Mouse (Mus musculus): ENCODE results near the gene 1700025B11Rik. TPM values are rescaled to one million over a fixed set of nuclear protein-coding genes. Genes with fewer than 3 reads are reported as not detected.

Gene 1700025B11Rik
- polyA plus RNA-seq (2015; fragmentation: Nextera tagmentation; extraction: Ambion mirVana): not detected in 2 replicates

GRCm38 (mm10) chr15:77561792-77562191 is at the start of gene 1700025B11Rik:
Gene 1700025B11Rik (minus strand): TSS chr15:77561892.

DNA sequence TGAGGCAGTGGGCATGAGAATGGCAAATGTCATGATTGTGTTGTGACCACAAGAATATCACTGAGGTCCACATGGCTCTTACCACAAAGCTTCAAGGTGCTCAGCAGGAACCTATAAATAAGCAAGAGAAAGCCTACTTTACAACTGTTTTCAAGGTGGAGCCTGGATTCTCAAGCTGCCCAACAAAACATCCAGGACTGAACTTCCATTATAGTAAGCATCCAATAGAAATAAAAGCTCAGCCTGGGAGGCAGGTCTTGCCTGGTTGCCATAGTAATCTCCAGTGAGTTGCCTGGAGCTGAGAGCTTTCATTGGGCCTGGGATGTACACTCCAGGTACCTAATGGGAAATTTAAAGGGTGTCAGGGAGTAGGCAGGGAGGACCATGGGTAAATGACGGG is 37.3 kb upstream of the 1700025B11Rik start, which contains the start of gene Gm36245:
Gene Gm36245, plus strand, starts transcription at position 301 of the 400 bp plus-strand sequence.

GRCm38 (mm10) chr15:77595961-77596360 is 34.3 kb upstream of the 1700025B11Rik start, which contains the start of gene Apol10b:
Gene Apol10b (minus strand): TSS chr15:77596125.

GRCm38 (mm10) chr15:77533216-77533615 is 28.5 kb downstream of the 1700025B11Rik start, which contains the start of gene Apol7c:
Gene Apol7c (minus strand): TSS chr15:77533316.

Other genes starting within 250 kb of the 1700025B11Rik start
- 0.06 and 0.16 TPM in 2 replicates for gene Apol7a, start 162.8 kb downstream of the 1700025B11Rik start, polyA plus RNA-seq (2015; fragmentation: Nextera tagmentation; extraction: Ambion mirVana)
- gene Apol9a, start 150.8 kb downstream of the 1700025B11Rik start, polyA plus RNA-seq (2015; fragmentation: Nextera tagmentation; extraction: Ambion mirVana): 0.11 and 0.39 TPM in 2 replicates
- gene Apol7b, start 114.4 kb downstream of the 1700025B11Rik start, polyA plus RNA-seq (2015; fragmentation: Nextera tagmentation; extraction: Ambion mirVana): not detected in 2 replicates
- gene Apol10a, start 84.8 kb downstream of the 1700025B11Rik start, polyA plus RNA-seq (2015; fragmentation: Nextera tagmentation; extraction: Ambion mirVana): 0.16 and 0.17 TPM in 2 replicates
- gene Apol11a, start 53.6 kb downstream of the 1700025B11Rik start, polyA plus RNA-seq (2015; fragmentation: Nextera tagmentation; extraction: Ambion mirVana): 0.06 and 0.16 TPM in 2 replicates
- gene Apol7c, start 28.6 kb downstream of the 1700025B11Rik start, polyA plus RNA-seq (2015; fragmentation: Nextera tagmentation; extraction: Ambion mirVana): 0.07 and 0.53 TPM in 2 replicates
- 0.17 and 0.28 TPM in 2 replicates for gene Apol10b, start 34.2 kb upstream of the 1700025B11Rik start, polyA plus RNA-seq (2015; fragmentation: Nextera tagmentation; extraction: Ambion mirVana)
- gene Gm36245, start 37.4 kb upstream of the 1700025B11Rik start, polyA plus RNA-seq (2015; fragmentation: Nextera tagmentation; extraction: Ambion mirVana): not detected in 2 replicates
- 7.0 and 10.3 TPM in 2 replicates for gene Apol11b, start 81.4 kb upstream of the 1700025B11Rik start, polyA plus RNA-seq (2015; fragmentation: Nextera tagmentation; extraction: Ambion mirVana)
- gene Apol7e, start 137.0 kb upstream of the 1700025B11Rik start, polyA plus RNA-seq (2015; fragmentation: Nextera tagmentation; extraction: Ambion mirVana): 0.11 TPM in 1 of 2 replicates, not detected in the other
- 0.20 and 0.51 TPM in 2 replicates for gene Apol9b, start 167.1 kb upstream of the 1700025B11Rik start, polyA plus RNA-seq (2015; fragmentation: Nextera tagmentation; extraction: Ambion mirVana)
- gene Apol8, start 195.1 kb upstream of the 1700025B11Rik start, polyA plus RNA-seq (2015; fragmentation: Nextera tagmentation; extraction: Ambion mirVana): 16.8 and 24.4 TPM in 2 replicates